In the genomic region with DNA sequence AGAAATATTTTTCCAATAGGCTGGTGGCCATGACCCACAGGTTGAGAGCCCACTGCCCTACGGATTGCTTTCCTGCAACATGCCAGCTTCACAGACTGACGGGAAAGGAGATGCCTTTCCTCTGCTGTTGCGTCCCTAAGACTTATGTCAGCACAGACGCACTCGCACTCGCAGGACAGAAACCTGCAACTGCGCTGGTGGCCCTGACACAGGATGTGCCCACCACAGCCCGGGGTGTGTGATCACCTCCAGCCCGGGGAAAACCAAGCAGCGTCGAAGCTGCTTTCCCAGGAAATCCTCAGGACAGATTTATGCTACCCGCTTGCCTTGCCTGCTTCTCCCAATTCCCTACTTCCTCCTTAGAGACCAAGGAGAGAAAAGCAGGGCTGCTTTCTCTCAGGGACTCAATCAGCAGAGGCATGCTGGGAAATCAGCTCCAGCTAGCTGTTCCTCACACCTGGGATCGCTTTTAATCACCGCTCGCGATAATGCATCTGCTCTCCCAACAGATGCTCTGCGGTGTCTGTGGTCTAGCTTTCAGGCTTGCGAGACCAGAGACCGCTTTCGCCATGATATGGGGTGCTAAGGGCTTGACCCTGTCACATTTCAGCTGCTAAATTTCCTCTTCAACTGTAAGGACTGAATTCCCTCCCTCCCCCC, we compare ENCODE assay signal across 8 mouse cellular contexts. TPM values are rescaled to one million over a fixed set of nuclear protein-coding genes. Genes with fewer than 3 reads are reported as not detected.
DNase-seq lines count a peak whose midpoint lies in the region; ATAC-seq lines count a peak whose summit lies in the region.

No protein-coding gene starts in this region.

- H3K4me3 ChIP-seq in megakaryocyte, embryonic 14.5 days (replicated peaks) = peak overlapping the region; percentile 29
- peak overlapping the region; percentile 4; the same call in 1 of the 2 replicates for H3K4me3 ChIP-seq in neural tube, embryonic 14.5 days (ENCODE audit: low read depth, low read length)

- ATAC-seq in frontal cortex, adult (ENCODE audit: low TSS enrichment) = 0 out of 2 replicates have a peak, but pooled peaks have one; percentile 13
- ATAC-seq in megakaryocyte, adult 5-6 weeks (ENCODE audit: poor library complexity, severe bottlenecking) = no peak
- ATAC-seq in neural tube, embryonic 14.5 days (ENCODE audit: low read depth) = peak; percentile 64; the same call in 1 of the 2 replicates

- peak overlapping the region; percentile 55; the same call in 1 of the 2 replicates for H3K27ac ChIP-seq in neural tube, embryonic 14.5 days (ENCODE audit: low read depth, low read length)

- WGBS in neural tube, embryonic 14.5 days = 28% methylated on average over 20 of the region's 20 CpGs

- H3K36me3 ChIP-seq in megakaryocyte, embryonic 14.5 days (replicated peaks; ENCODE audit: low read length) = no peaks in the 10 kb centered on the region
- H3K36me3 ChIP-seq in neural tube, embryonic 14.5 days (ENCODE audit: control insufficient read depth, insufficient read depth, low read length) = no peaks in the 10 kb centered on the region

- peaks cover 13% of the 10 kb centered on the region for H3K9me3 ChIP-seq in megakaryocyte, embryonic 14.5 days
- no peaks in the 10 kb centered on the region for H3K9me3 ChIP-seq in neural tube, embryonic 14.5 days (ENCODE audit: control insufficient read depth, low read length)

- H3K4me1 ChIP-seq in megakaryocyte, embryonic 14.5 days = peaks cover 7% of the 10 kb centered on the region
- 0 out of 2 replicates have a peak, but pooled peaks cover 9% of the 10 kb centered on the region for H3K4me1 ChIP-seq in neural tube, embryonic 14.5 days (ENCODE audit: control insufficient read depth, insufficient read depth, low read length)

- no peak for DNase-seq in frontal cortex, adult 2 months (ENCODE audit: extremely low spot score in 1 of 2, low spot score in 1 of 2)
- DNase-seq in kidney, postnatal 36 days = peak; percentile 3 to 8
- DNase-seq in testis, postnatal 10 days (ENCODE audit: low spot score) = no peak
- no peak for DNase-seq in gastrocnemius, postnatal 10 days

- H3K9ac ChIP-seq in neural tube, embryonic 14.5 days (replicated peaks; ENCODE audit: low read depth, low read length) = no peak overlapping the region; the same call in 1 of the 2 replicates

- H3K27me3 ChIP-seq in megakaryocyte, embryonic 14.5 days (replicated peaks) = peaks cover 42% of the 10 kb centered on the region
- H3K27me3 ChIP-seq in neural tube, embryonic 14.5 days (ENCODE audit: control insufficient read depth, insufficient read depth, low read length) = no peaks in the 10 kb centered on the region

- peak overlapping the region; percentile 46 for H3K4me2 ChIP-seq in neural tube, embryonic 14.5 days (ENCODE audit: low read depth, low read length)

RNA-seq across cellular contexts. Expression of a gene that starts 34.1 kb away (rescaled TPM):
- 11.7 and 13.5 TPM in 2 replicates for polyA plus RNA-seq in frontal cortex, adult 2 months (2012; rRNA removed)
- 5.1 and 24.7 TPM in 2 replicates for polyA plus RNA-seq in megakaryocyte, embryonic 14.5 days (2012; ENCODE audit: insufficient read depth, low replicate concordance)
- 4.1 and 7.0 TPM in 2 replicates for total RNA-seq in megakaryocyte, adult 5-6 weeks (2015)
- total RNA-seq in megakaryocyte, adult 5-6 weeks (2017) = 9.1 and 14.3 TPM in 2 replicates
- polyA plus RNA-seq in neural tube, embryonic 14.5 days (2014; fragmentation: Nextera tagmentation; extraction: Ambion mirVana) = 14.6 and 16.6 TPM in 2 replicates
- 10 to 100 TPM; 23.5 to 26.4 TPM for total RNA-seq in gastrocnemius, postnatal 10 days (2021)

RNA-seq across cellular contexts. Expression of a gene that starts 39.7 kb away (rescaled TPM):
- 12.4 and 13.3 TPM in 2 replicates for polyA plus RNA-seq in frontal cortex, adult 2 months (2012; rRNA removed)
- not detected in 2 replicates for polyA plus RNA-seq in megakaryocyte, embryonic 14.5 days (2012; ENCODE audit: insufficient read depth, low replicate concordance)
- total RNA-seq in megakaryocyte, adult 5-6 weeks (2015) = not detected in 2 replicates
- not detected in 2 replicates for total RNA-seq in megakaryocyte, adult 5-6 weeks (2017)
- 16.9 and 20.0 TPM in 2 replicates for polyA plus RNA-seq in neural tube, embryonic 14.5 days (2014; fragmentation: Nextera tagmentation; extraction: Ambion mirVana)
- 1 to 10 TPM; 6.7 to 8.6 TPM for total RNA-seq in gastrocnemius, postnatal 10 days (2021)

Comparison
In these comparisons a context has a peak if more than half of its experiments do, and no peak if none do; other contexts are left out.
1. DNase-seq: peak in kidney, postnatal 36 days (2 of 2); none in frontal cortex, adult 2 months (0 of 2), testis, postnatal 10 days (single experiment) and gastrocnemius, postnatal 10 days (single experiment).
2. RNA of a gene that starts 39.7 kb away (polyA plus RNA-seq): 16.9 to 20.0 TPM in neural tube, embryonic 14.5 days and 12.4 to 13.3 TPM in frontal cortex, adult 2 months; not detected in megakaryocyte, embryonic 14.5 days; every median in the first group is over 10 times any median in the second.